Mouse (Mus musculus) thymus, postnatal 0 days (tissue): ENCODE results near the gene H2-M1. TPM values are rescaled to one million over a fixed set of nuclear protein-coding genes. Genes with fewer than 3 reads are reported as not detected.

Experiments
- DNase-seq: peaks from one replicate; pipeline ENCODE4 v3.0.0-alpha.2; 2015; ENCODE audit warnings: low spot score
- polyA plus RNA-seq: library from polyadenylated mRNA; unstranded; fragments of >200 nt; fragmentation: Nextera tagmentation; extraction: Ambion mirVana; gene quantifications from 2 replicates; pipeline ENCODE4 v1.2.1, GENCODE M21; 2015

Gene H2-M1
- polyA plus RNA-seq: 0.22 TPM in 1 of 2 replicates, not detected in the other

- DNase-seq: no peak
These were observed at the start of gene H2-M1 for GRCm38 (mm10) chr17:36672119-36672518. Gene H2-M1 (minus strand): TSS chr17:36672219.

- DNase-seq: no peak
These were observed 25.7 kb upstream of the H2-M1 start for GRCm38 (mm10) chr17:36697693-36698092.

GRCm38 (mm10) chr17:36642566-36642965, 29.5 kb downstream of the H2-M1 start, which contains the start of gene H2-M9:
Gene H2-M9 (minus strand): TSS chr17:36642666.
- no peak for DNase-seq

Other genes with a start within 250 kb of the H2-M1 start
- not detected in 2 replicates for gene H2-M10.4, start 209.9 kb downstream of the H2-M1 start, polyA plus RNA-seq
- gene H2-M11, start 125.1 kb downstream of the H2-M1 start, polyA plus RNA-seq: not detected in 2 replicates
- 0.12 TPM in 1 of 2 replicates, not detected in the other for gene H2-M9, start 29.6 kb downstream of the H2-M1 start, polyA plus RNA-seq
- gene H2-M10.5, start 100.7 kb upstream of the H2-M1 start, polyA plus RNA-seq: 0.61 and 0.82 TPM in 2 replicates
- gene H2-M10.6, start 140.0 kb upstream of the H2-M1 start, polyA plus RNA-seq: not detected in 2 replicates
- gene Trim26, start 164.9 kb upstream of the H2-M1 start, polyA plus RNA-seq: 17.9 and 19.9 TPM in 2 replicates
- 0.08 and 0.09 TPM in 2 replicates for gene Trim15, start 195.0 kb upstream of the H2-M1 start, polyA plus RNA-seq
- gene Trim10, start 197.4 kb upstream of the H2-M1 start, polyA plus RNA-seq: 0.09 and 0.24 TPM in 2 replicates
- 0.16 and 0.28 TPM in 2 replicates for gene Trim40, start 217.9 kb upstream of the H2-M1 start, polyA plus RNA-seq
- gene Trim31, start 225.9 kb upstream of the H2-M1 start, polyA plus RNA-seq: 0.16 and 0.19 TPM in 2 replicates